Mouse (Mus musculus): ENCODE data around the gene Unc50.

The Unc50 gene

DNA sequence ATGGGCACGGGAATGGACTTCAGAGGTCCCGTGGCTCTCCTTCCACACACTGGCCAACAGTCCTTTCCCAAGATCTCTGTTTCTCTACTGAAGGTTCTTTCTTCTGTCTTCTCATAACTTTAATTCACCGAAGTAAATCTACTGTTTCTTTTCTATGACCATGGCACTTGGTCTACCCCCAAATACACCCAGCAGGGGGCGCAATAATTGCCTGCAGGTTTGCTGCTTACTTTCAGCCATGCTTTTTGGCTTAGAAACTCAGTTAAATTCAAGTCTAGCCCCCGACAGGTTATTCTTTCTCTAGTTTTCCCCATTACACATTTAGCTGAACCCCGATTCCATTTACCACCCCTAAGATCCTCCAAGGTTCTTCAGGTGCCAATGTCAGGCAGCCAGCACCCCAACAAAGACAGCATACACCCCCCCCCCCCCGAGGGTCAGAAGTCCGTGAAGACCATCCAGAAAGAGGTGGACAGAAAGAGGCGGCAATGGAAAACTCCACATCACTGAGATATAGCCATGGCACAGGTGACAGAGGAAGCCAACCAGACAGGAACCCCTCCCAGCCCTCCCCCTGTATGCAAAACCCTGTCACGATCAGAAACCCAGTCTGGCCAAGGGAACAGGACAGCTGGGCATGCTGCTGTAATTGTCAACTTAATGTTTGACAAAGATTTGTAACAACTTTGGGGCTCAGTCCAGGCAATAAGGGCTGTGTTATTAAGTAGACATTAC is 18.6 kb downstream of the Unc50 start:
- DNase-seq (ENCODE audit: low spot score in 2 of 2) = peak; percentile 66 to 89

- no peak for DNase-seq (ENCODE audit: low spot score in 2 of 2)
These were observed 21.3 kb downstream of the Unc50 start for GRCm38 (mm10) chr1:37451270-37451669.

DNA sequence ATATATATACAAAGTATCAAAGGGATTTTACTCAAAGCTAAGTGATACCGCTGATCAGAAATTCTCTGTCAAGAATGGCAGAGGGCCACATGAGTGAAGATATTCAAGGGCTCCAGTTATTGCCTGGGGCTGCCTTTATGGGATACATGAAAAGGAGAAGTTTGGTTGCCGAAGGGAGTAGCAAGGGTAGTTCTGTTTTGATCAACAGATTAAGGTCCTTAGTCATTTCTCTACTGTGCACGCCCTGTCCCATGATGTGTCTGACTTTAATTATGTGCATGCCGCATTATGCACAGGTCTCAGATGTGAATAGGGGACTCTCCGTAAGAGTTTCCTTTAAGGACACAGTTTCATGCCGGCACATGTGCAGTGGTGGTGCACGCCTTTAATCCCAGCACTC is 27.6 kb downstream of the Unc50 start:
- no peak for DNase-seq (ENCODE audit: low spot score in 2 of 2)

DNA sequence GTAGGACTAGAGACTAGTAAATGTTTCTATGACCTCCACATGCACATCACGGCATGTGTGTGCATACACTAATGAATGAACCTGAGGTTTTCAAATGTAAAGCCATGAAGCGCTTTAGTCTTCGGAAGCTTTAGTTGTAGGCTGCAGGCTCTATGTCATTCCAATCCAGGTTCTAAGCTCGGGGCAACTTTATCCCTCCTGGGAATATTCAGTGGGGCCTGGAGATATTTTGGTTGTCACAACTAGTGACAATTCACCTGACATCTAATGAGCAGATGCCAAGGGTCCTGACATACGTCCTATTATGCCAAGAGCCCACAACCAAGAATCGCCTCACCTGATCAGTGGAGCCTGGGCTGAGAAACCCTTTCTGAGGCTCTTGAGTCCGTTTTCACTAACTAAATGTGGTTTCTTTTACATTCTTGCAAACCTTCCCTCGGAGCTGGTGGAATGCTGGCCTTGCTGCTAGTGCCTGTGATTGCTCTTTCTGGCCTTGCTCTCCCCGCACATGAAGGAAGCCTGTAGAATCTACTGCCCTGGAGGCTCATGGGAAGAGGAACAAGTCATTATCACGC is 35.0 kb downstream of the Unc50 start:
- DNase-seq (ENCODE audit: low spot score in 2 of 2) = no peak

DNA sequence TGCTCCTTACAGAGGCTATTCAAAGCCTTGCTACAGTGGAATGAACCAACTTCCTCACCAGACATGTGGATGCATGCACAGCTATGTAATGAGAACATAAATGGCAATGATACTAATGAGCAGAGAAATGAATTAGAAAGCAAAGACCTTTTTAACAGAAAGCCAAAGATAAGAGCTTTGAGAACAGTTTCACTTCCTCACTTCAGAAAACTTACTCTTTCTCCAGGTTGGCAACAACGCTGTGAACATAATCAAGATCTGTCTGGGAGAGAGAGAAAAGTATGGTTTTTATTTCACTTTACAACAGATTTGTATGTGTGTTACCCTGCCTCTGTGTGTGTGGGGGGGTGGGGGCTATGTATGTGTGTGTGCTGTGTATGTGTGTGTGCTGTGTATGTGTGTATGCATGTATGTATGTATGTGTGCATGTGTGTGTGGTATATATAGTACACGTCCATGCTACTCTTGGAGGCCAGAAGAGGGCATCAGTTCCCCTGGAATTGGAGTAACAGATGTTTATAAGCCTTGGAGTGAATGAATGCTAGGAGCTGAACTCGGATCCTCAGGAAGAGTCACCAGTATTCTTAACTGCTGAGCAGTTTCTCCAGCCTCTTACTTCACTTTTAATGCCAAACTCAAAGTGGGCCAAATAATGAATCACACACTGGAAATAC is 36.5 kb downstream of the Unc50 start:
- DNase-seq (ENCODE audit: low spot score in 2 of 2) = no peak

- DNase-seq (ENCODE audit: low spot score in 2 of 2) = no peak
These were observed 37.9 kb downstream of the Unc50 start for GRCm38 (mm10) chr1:37467806-37468205.

- no peak for DNase-seq (ENCODE audit: low spot score in 2 of 2)
These were observed 39.1 kb downstream of the Unc50 start for GRCm38 (mm10) chr1:37469007-37469406.

GRCm38 (mm10) chr1:37471179-37472148 is 41.5 kb downstream of the Unc50 start:
- no peak for DNase-seq (ENCODE audit: low spot score in 2 of 2)

GRCm38 (mm10) chr1:37473251-37473650 is 43.3 kb downstream of the Unc50 start:
- DNase-seq (ENCODE audit: low spot score in 2 of 2) = no peak

DNA sequence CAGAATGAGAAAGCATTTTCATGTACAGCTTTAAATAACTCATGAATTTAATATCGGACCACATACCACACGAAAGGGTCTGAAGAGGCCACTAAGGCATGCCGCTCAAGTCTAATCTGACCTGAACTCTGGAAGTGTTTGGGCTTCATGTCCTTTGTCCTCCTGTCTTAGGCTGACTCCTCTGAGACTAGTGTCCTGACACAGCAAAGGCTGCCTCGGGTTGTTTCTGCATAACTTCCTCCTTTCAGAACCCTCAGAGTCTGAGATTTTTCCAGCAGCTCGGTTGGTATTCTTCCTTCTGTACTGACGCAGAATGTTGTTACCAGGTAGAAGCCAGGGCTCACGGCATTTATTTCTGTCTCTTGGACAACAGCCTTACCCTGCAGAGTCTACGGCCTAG is 44.1 kb downstream of the Unc50 start:
- no peak for DNase-seq (ENCODE audit: low spot score in 2 of 2)

DNA sequence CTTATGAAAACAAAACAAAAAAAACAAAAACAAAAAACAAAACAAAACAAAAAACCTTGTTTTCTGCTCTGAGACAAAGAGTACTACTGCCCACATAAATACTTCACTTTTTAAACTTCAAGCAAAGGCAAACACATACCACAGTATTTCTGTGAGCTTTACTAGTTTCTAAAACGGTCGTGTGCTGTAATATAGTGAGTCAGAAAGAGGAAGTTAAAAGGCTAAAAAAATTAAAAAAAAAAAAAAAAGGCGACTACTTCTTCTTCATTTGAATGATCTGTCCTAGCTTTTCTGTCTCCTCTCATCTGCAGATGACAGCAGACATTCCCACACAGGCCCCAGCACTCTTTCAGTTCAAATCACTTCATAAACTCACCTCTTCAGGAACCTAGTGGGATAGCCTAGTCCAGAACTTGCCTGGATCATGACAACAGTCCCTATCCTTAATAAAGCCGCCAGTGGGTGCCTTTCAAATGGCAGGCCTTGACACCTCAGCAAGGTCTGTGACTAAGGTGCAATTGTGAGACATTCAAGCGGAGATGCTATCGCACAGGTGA is 44.8 kb downstream of the Unc50 start:
- DNase-seq (ENCODE audit: low spot score in 2 of 2) = no peak

GRCm38 (mm10) chr1:37475312-37475711 is 45.4 kb downstream of the Unc50 start:
- no peak for DNase-seq (ENCODE audit: low spot score in 2 of 2)

GRCm38 (mm10) chr1:37477250-37477649 is 47.3 kb downstream of the Unc50 start:
- DNase-seq (ENCODE audit: low spot score in 2 of 2) = no peak

- DNase-seq (ENCODE audit: low spot score in 2 of 2) = no peak
These were observed 48.0 kb downstream of the Unc50 start for GRCm38 (mm10) chr1:37477928-37478327.

DNA sequence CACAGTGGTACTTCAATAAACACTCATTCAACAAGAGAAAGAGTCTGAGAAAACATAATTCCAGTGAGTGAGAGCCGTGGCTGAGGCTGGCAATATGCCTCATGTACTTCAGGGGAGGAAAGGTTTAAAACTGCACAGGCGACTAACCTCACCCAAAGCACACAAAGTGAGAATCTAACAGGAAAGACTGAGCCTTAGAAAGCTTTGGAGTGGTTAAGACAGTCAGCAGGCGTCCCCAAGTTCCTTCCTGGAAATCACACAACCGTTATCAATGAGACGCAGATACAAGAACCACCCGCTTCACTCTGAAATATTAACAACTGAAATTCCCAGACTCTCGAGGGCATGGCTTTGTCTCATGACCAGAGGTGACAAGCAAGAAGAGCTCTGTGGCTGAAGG is 48.5 kb downstream of the Unc50 start:
- DNase-seq (ENCODE audit: low spot score in 2 of 2) = no peak

DNA sequence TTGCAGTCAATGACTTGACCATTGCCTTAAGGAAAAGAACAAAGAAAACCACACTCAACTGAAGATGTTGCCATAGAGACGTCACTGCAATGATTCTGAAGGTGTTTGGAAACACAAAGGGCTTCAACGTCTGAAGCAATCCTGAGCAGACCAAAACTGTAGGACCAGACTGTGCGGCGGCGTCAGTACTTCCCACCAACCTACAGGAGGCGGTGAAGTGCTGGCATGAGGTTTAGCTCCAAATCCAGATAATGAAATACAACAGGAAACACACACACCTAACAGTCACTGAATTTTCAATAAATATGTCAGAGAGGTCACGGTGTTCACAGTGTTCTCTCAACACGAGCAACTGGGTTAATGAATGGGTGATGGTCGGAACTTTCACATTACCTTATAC is 49.1 kb downstream of the Unc50 start:
- peak; percentile 68 to 81 for DNase-seq (ENCODE audit: low spot score in 2 of 2)

GRCm38 (mm10) chr1:37479759-37480158 is 49.8 kb downstream of the Unc50 start:
- no peak for DNase-seq (ENCODE audit: low spot score in 2 of 2)

DNA sequence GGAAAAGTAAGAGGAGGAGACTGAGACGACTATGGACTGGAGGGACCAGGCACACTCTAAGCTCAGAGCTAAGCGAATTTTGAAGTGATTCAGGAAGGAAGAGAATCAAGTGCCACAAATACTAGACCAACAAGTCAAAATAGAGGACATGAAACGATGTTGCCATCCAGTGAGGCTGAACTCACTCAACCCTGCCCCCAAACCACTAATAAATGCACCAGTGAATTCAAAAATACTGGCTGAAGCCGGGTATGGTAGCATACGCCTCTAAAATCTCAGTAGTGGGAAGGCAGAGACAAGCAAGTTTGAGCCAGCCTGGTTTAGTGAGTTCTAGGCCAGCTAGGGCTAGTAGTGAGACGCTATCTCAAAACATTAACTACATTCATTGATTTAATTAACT is 50.8 kb downstream of the Unc50 start:
- DNase-seq (ENCODE audit: low spot score in 2 of 2) = no peak

DNA sequence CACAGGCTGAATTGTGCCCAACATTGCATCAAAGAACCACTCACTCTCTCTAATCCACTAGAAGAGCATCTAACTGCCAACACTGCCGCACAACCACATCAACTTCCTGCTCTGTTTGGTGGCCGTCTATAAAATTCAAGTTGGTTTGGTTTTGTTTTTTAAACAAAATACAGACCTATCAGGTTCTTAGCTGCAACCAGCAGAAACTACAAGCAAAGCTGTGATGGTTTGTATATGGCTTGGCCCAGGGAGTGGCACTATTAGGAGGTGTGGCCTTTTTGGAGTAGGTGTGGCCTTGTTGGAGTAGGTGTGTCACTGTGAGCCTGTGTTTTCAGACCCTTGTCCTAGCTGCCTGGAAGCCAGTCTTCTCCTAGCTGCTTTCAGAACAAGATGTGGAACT is 51.4 kb downstream of the Unc50 start:
- no peak for DNase-seq (ENCODE audit: low spot score in 2 of 2)

DNA sequence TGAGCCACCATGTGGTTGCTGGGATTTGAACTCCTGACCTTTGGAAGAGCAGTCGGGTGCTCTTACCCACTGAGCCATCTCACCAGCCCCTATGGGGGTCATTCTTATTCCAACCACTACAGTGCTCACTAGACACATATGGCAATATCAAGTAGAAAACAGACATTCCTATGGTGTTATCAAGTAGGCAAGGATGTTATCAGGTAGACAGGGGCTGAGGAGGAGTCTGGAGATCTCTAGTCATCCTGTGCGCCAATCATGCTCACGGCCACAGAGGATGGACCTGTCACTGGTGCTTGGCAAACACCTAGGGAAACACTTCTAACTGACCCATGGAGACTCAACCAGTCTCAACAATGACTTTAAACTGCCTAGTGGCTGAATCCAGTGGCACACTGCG is 54.7 kb downstream of the Unc50 start:
- DNase-seq (ENCODE audit: low spot score in 2 of 2) = no peak

DNA sequence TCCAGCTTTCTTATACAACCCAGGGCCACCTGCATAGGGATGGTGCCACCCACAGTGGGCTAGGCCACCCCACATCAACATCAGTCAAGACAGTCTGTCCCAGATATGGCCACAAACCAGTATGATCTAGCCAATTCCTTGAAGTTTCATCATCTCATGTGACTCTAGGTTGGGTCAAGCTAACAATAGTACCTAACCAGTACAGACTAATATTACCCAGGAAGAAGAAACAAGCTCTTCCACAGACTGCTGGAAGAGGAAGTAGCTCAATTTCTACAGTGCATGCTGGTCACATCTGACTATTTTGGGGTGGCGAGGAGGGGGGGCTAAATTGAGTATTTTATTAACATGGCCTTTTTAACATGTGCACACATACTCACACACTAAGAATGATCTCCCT is 56.5 kb downstream of the Unc50 start:
- no peak for DNase-seq (ENCODE audit: low spot score in 2 of 2)

GRCm38 (mm10) chr1:37486994-37487393 is 57.1 kb downstream of the Unc50 start:
- no peak for DNase-seq (ENCODE audit: low spot score in 2 of 2)
